Mouse (Mus musculus): ENCODE measurements around the gene Rpp14. TPM values are rescaled to one million over a fixed set of nuclear protein-coding genes. Genes with fewer than 3 reads are reported as not detected.
"Not testable (repeated sequence)": the region's sequence is repeated elsewhere in the genome, so short reads cannot be mapped to it uniquely, and the experiment has no call there.

Rpp14 gene
- total RNA-seq, 2 experiments from 2014 or later = 28.0 to 28.9 TPM

DNA sequence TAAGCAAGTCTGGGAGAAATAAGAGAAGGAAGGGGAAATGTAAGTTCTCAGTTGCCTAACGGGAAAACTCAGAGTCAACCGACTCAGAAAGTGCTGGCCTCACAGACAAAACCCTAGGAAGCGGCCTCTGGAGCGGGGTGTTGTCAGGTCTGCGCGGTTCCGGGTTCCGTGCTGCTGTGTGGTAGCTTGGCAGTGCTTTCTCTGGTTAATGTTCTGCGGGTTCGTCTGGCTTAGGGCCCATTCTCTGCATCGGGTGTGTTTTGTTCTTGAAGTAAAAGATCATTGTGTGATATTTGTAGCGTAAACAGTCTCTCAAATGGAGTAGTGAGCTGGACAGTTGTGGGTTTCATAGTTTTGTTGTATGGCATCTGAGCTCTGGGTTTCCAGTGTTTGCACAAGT, 22.5 kb downstream of the Rpp14 start:
- intact Hi-C loops (cut with DNase I) = no loop called here
- no peak for DNase-seq (ENCODE audit: low spot score in 2 of 2)

- DNase-seq (ENCODE audit: low spot score in 2 of 2) = no peak
- intact Hi-C loops (cut with DNase I) = no loop called here
These were observed 27.9 kb downstream of the Rpp14 start for GRCm38 (mm10) chr14:8108047-8108446.

DNA sequence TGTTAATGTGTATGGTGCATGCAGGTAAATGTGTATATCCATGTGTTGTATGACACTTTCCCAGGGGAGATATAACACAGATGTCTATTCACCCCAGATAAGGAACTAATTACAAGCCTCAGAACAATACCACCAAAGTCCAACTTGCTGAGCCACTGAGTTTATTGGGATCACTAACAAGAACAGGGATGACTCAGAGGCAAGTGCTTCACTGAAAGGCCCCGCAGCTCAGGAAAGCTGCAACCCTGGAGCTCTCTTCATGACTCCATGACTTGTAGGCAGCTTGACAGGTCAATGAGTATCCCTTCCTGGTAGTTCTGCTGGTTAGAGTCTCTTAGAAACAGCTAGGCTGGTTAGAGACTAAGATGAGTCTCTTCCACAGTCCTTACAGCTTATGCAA, 28.8 kb downstream of the Rpp14 start:
- intact Hi-C loops (cut with DNase I) = no loop called here
- DNase-seq (ENCODE audit: low spot score in 2 of 2) = no peak

GRCm38 (mm10) chr14:8111545-8111944, 31.4 kb downstream of the Rpp14 start:
- DNase-seq (ENCODE audit: low spot score in 2 of 2) = no peak
- intact Hi-C loops (cut with DNase I) = no loop called here

- intact Hi-C loops (cut with DNase I) = no loop called here
- no peak for DNase-seq (ENCODE audit: low spot score in 2 of 2)
These were observed 31.9 kb downstream of the Rpp14 start for GRCm38 (mm10) chr14:8112036-8112435.

DNA sequence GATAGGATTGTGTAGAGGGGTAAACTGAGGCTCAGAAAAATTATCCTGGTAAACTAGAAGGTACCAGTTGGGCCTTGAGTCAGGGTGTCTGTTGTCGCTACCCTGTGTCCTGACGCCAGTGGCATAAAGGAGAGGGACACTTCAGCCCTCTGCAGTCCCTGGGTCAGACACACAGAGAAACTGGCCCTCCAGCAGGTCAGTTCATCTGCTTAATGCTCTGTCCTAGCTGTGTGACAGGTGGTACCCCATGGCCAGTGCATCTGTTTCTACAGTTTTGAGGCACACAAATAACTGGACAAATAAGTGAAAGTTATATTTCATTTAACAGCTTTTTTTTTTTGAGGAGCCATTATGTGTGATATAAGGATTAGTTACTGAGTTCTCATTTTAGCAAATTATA, 33.4 kb downstream of the Rpp14 start:
- intact Hi-C loops (cut with DNase I) = no loop called here
- no peak for DNase-seq (ENCODE audit: low spot score in 2 of 2)

DNA sequence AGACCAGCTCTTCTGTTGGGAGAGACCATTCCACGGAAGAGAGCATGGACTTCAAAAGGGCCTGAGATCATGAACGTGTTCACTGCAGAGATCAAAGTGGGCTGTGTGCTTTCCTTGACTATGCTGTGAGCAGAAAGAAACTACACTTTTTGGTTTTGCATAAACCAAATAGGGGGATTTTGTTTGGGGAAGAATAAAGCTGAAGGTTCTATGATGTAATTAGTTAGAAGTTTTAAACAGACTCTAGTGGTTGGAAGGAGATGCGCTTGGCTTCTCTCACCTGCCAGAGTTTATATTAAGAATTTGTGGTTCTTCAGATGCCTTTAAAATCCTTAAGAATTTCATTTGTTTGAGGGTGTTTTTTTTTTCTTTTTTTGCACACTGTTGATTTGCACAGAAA, 34.1 kb downstream of the Rpp14 start:
- intact Hi-C loops (cut with DNase I) = no loop called here
- no peak for DNase-seq (ENCODE audit: low spot score in 2 of 2)

DNA sequence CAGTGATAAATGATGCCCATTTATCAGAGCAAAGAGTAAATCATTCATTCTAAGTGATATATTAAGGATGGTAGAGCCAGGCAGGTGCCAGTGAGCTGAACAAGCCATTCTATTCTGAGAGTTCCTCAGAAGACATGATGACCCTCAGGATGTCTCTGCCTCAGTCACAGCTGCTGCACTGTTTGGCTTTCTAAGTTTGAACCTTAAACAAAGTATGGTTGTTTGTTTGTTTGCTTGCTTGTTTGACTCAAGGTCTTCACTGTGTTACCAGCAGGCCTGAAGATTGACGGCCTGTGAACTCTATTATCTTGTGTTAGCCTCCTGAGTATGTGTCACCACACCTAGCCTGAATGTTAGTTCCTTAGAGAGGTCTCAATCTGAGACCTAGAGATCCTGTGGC, 34.6 kb downstream of the Rpp14 start:
- DNase-seq (ENCODE audit: low spot score in 2 of 2) = no peak
- intact Hi-C loops (cut with DNase I) = no loop called here

GRCm38 (mm10) chr14:8115772-8116171, 35.6 kb downstream of the Rpp14 start:
- intact Hi-C loops (cut with DNase I) = loop anchor here (2.0 kb wide), 1 partner anchor 19 kb away; no protein-coding TSS in a partner anchor

GRCm38 (mm10) chr14:8117371-8117770, 37.2 kb downstream of the Rpp14 start:
- intact Hi-C loops (cut with DNase I) = loop anchor here (2.0 kb wide), 1 partner anchor 17 kb away; no protein-coding TSS in a partner anchor
- no peak for DNase-seq (ENCODE audit: low spot score in 2 of 2)

More at GRCm38 (mm10) chr14:8115772-8116171, 35.6 kb downstream of the Rpp14 start:
- DNase-seq (ENCODE audit: low spot score in 2 of 2) = no peak

DNA sequence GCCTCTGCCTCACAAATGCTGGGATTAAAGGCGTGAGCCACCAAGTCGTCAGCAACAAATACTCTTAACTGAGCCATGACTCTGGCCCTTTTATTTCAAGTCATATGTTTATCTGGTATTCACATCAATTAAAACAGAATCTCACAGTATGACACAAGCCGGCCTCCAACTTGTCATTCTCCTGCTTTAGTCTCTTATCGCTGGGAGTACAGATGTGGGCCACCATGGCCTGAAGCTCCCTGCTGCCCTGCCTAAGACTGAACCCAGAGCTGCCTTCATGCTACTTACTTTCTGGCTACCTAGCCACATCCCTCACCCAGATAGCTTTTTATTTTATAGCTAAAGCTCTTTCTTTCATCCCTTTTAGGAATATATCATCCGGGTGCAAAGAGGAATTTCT, 39.3 kb downstream of the Rpp14 start:
- intact Hi-C loops (cut with DNase I) = no loop called here
- no peak for DNase-seq (ENCODE audit: low spot score in 2 of 2)

DNA sequence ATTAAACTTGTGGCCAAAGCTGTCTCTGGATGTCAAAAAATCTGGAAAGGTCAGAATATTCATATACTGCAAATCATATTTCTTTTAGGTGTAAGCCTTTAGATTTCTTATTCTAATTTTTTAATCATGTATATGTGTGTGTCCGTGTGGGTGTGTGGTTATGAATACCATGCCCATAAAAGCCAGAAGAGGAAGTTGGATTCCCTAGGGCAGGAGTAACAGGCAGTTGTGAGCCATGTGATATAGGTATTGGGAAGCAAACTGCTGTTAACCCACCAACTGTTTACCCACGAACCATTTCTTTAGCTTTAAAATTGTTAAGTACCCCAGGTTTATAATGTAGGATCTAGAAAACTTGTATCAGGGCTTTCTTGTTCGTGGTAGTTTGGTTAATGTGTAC, 39.7 kb downstream of the Rpp14 start:
- no peak for DNase-seq (ENCODE audit: low spot score in 2 of 2)
- intact Hi-C loops (cut with DNase I) = no loop called here

DNA sequence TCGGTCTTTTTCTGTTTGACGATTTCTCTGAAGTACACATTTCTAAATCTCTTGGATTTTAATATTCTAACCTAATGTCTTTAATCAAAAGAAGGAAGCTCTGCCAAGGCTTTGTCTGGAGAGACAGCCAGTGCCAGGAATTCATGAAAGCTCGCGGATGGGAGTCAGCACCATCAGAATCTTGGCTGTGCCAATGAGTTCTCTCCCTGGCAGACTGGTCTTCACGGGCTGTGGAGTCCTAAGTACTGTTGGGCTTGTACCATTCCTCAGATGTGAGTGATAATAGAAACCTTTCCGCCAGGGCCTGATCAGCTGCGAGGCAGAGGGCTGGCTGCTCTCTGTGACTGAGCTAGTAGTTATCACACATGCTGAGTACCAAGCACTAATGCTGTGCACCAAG, 43.0 kb downstream of the Rpp14 start:
- no peak for DNase-seq (ENCODE audit: low spot score in 2 of 2)
- intact Hi-C loops (cut with DNase I) = no loop called here

- DNase-seq (ENCODE audit: low spot score in 2 of 2); intact Hi-C loops (cut with DNase I): not testable (repeated sequence)
These were observed 43.4 kb downstream of the Rpp14 start for GRCm38 (mm10) chr14:8123611-8124010.

- no peak for DNase-seq (ENCODE audit: low spot score in 2 of 2)
- intact Hi-C loops (cut with DNase I) = no loop called here
These were observed 44.1 kb downstream of the Rpp14 start for GRCm38 (mm10) chr14:8124046-8124881.

DNA sequence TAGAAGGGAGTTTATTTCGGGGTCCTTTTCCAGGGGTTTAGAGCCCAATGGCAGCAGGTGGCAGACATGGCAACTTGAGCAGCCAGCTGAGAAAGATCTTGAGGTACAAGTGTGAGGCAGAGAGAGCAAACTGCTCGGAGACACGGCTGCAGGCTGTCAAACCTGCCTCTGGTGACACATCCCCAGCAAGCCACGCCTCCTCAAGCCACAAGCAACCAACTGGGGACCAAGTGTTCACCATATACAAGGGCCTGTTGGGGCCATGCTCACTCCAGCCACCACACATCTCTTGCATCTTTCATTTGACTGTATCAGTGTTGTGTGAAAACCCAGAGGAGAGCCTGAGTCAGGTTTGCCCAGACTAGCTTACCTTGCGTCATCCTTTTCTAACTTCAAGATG, 47.8 kb downstream of the Rpp14 start:
- DNase-seq (ENCODE audit: low spot score in 2 of 2) = no peak
- intact Hi-C loops (cut with DNase I) = no loop called here

DNA sequence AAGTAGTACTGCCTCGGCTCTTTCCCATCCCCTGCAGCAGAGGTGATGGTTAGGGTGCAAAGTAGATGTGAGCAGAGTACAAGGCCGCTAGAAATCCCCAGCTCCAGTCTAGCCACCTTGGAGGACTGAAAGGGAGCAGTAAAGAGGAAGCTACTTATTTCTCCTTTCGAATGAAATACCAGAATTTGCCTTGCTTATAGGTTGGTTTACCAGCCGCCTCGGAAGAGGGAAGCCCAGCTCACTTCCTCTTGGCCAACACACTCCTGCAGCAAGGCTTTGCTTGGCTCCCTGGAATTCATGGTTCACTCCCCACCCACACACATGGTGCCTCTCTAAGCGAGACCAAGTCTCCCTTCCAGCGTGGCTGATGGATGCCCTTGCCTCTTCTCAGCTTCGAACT, 52.6 kb downstream of the Rpp14 start:
- intact Hi-C loops (cut with DNase I) = no loop called here
- DNase-seq (ENCODE audit: low spot score in 2 of 2) = no peak

- intact Hi-C loops (cut with DNase I) = loop anchor here (2.0 kb wide), 1 partner anchor 17 kb away; no protein-coding TSS in a partner anchor
These were observed 54.1 kb downstream of the Rpp14 start for GRCm38 (mm10) chr14:8134234-8134633.

GRCm38 (mm10) chr14:8135130-8135529, 55.0 kb downstream of the Rpp14 start:
- intact Hi-C loops (cut with DNase I) = loop anchor here (2.0 kb wide), 1 partner anchor 18 kb away; no protein-coding TSS in a partner anchor
- DNase-seq (ENCODE audit: low spot score in 2 of 2) = peak; percentile 41 to 62

More at GRCm38 (mm10) chr14:8134234-8134633, 54.1 kb downstream of the Rpp14 start:
- DNase-seq (ENCODE audit: low spot score in 2 of 2) = no peak

GRCm38 (mm10) chr14:8139724-8140710, 59.9 kb downstream of the Rpp14 start:
- DNase-seq (ENCODE audit: low spot score in 2 of 2) = no peak
- intact Hi-C loops (cut with DNase I) = loop anchor here (5.0 kb wide), 1 partner anchor 43 kb away; the partner anchor contains the start of gene Pxk

Data from left cerebral cortex, postnatal 14 days (tissue).